Mouse (Mus musculus): Measurements from ENCODE around the gene Wfdc16.
"Not testable (repeated sequence)": the region's sequence is repeated elsewhere in the genome, so short reads cannot be mapped to it uniquely, and the experiment has no call there.

DNA sequence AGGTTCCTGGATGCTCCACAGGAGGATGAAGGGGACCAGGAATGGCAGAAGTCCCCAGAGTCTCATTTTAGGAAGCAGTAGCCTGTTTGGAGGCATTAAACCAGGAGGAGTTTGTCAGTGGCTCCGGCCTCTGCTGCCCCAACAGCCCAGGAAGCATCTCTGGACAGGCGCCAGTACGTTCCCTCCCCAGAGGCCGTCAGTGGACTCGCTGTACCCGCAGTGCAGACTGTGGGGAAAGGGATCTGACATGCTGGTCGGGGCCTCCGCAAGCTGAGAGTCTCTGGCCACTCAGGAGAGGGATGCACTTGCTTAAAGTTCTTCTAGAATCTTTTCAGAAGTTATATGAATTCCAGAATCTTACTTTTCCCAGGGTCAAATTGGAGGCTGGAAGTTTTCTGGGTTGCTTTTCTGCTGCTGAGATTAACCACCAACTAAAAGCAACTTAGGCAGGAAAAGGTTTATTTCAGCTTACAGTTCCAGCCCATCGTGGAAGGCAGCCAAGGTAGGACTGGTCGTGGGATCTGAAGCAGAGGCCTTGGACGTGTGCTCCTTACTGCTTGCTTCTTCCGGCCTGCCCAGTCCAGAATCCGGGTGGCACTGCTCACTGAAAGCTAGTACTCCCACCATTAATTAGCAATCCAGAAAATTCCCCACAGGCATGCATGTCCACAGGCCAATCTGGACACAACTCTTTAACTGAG lies 53.4 kb downstream of the Wfdc16 start, which contains the start of gene Wfdc6a:
- not testable (repeated sequence) for TF ChIP-seq CTCF (IDR thresholded peaks at IDR 0.05; ENCODE audit: low read depth, low read length); POLR2A (IDR thresholded peaks at IDR 0.05; ENCODE audit: extremely low read depth, insufficient read depth, low read length)
